Mouse (Mus musculus) cortical plate, adult 2 months (tissue): Measurements from ENCODE around the gene Plekha6. TPM values are rescaled to one million over a fixed set of nuclear protein-coding genes. Genes with fewer than 3 reads are reported as not detected.

Experiments used
- H3K27ac ChIP-seq: fragments of 200-500 bp; 2 replicates; pipeline ENCODE4 v1.5.1; 2012; ENCODE audit warnings: low read length, control low read depth, inconsistent platforms; ENCODE audit not compliant: insufficient read depth
- H3K4me1 ChIP-seq: fragments of 200-500 bp; 2 replicates; pipeline ENCODE4 v1.6.1; 2011; ENCODE audit warnings: low read length; ENCODE audit not compliant: control insufficient read depth, insufficient read depth
- H3K4me3 ChIP-seq: fragments of 200-500 bp; 2 replicates; pipeline ENCODE4 v1.5.1; 2011; ENCODE audit warnings: mild to moderate bottlenecking, low read length, control low read depth; ENCODE audit not compliant: insufficient read depth
- CTCF ChIP-seq: fragments of 200-500 bp; IDR thresholded peaks from 2 replicates; pipeline ENCODE4 v1.5.1; 2011; ENCODE audit warnings: mild to moderate bottlenecking, control low read depth, low read length; ENCODE audit not compliant: insufficient read depth; ENCODE audit errors: extremely low read depth
- POLR2A ChIP-seq: fragments of 200-500 bp; IDR thresholded peaks from 2 replicates; pipeline ENCODE4 v1.6.1; 2011; ENCODE audit warnings: mild to moderate bottlenecking, low read length, control low read depth; ENCODE audit not compliant: insufficient read depth; ENCODE audit errors: extremely low read depth
- polyA plus RNA-seq: library from polyadenylated mRNA; depleted of rRNA; stranded (reverse); fragments of >200 nt; gene quantifications from 2 replicates; pipeline ENCODE4 v1.2.3, GENCODE M21; 2012

The Plekha6 gene
- polyA plus RNA-seq, 1 experiment, result 83.2 TPM

DNA sequence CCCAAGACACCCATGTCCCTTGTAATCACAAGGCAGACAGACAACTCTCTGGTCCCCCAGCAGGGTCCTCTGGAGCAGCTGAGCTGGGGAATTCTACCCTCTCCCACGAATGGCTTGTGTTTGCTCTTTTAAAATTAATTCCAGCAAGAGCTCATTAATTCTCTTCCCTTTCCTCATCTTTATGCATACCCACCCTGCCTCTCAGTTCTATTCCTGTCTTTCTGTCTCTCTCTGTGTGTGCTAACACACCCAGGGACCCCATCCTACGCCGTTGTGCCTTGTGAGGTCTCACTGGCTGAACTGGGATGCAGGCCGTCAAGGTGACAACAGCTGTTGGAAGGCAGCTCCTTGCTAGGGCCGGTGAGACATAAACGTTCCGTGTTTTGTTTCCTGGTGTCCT is 35.7 kb downstream of the Plekha6 start:
- TF ChIP-seq CTCF (no peak), POLR2A (no peak)
- Histone ChIP-seq H3K27ac (no peak overlapping the region), H3K4me1 (peaks cover 5% of the 10 kb centered on the region)

GRCm38 (mm10) chr1:133201499-133201898 is 37.5 kb downstream of the Plekha6 start:
- TF ChIP-seq CTCF (no peak), POLR2A (no peak)

More for the DNA sequence above, 35.7 kb downstream of the Plekha6 start:
- H3K4me3 ChIP-seq, result no peak overlapping the region

GRCm38 (mm10) chr1:133203701-133204100 is 39.7 kb downstream of the Plekha6 start:
- no peak overlapping the region for H3K27ac ChIP-seq
- no peak overlapping the region for H3K4me3 ChIP-seq
- no peak for TF ChIP-seq POLR2A
- no peak for TF ChIP-seq CTCF
- H3K4me1 ChIP-seq, result peaks cover 3% of the 10 kb centered on the region

More at GRCm38 (mm10) chr1:133201499-133201898, 37.5 kb downstream of the Plekha6 start:
- Histone ChIP-seq H3K27ac (no peak overlapping the region), H3K4me1 (peaks cover 3% of the 10 kb centered on the region), H3K4me3 (no peak overlapping the region)

DNA sequence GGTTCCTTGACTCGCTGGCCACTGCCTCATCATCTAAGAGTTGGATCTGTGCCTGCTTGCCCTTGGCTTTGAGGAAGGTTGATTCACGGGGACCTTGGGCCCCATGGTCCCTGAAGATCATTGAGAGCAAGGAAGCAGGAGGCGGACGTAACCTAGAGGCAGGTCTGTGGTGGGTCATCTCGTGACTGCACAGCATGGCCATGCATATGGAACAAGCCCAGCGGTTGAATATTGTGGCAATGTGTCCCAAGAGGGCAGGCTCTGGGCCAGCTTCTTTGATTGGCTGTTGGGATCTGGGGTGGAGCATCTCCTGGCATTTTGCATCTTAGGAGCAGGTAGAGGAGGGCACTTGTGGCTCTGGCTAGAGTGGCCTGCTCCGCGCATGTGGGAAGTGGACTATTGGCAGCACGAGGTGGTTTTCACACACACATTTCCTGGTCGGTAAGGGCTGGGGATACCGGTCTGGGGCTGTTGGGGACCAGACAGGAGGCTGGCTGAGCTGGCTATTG is 40.4 kb downstream of the Plekha6 start:
- Histone ChIP-seq H3K4me1 (peaks cover 5% of the 10 kb centered on the region), H3K4me3 (no peak overlapping the region), H3K27ac (no peak overlapping the region)
- TF ChIP-seq POLR2A (no peak), CTCF (no peak)

DNA sequence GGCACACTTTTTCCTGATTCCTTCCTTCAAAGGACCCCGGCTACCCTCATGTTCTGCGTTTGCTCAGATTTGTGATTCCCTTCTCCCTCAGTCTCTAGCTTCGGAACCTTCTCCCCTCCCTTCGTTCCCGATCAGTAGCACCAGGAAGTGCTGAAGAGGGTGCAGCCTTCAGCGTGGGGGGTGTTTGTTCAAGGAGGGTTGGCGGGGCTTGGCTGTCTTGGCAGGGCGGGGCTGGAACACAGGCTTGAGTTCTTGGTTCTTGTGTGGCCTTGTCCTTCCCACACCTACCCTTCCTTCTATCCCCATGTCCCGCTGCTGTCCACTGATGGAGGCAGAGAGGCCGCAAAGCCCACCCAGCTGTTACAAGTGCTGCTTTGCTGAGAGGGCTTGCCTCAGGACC is 41.0 kb downstream of the Plekha6 start:
- peaks cover 4% of the 10 kb centered on the region for H3K4me1 ChIP-seq
- no peak for TF ChIP-seq POLR2A
- no peak for TF ChIP-seq CTCF
- H3K4me3 ChIP-seq, result no peak overlapping the region
- H3K27ac ChIP-seq, result no peak overlapping the region

- peaks cover 10% of the 10 kb centered on the region for H3K4me1 ChIP-seq
- H3K4me3 ChIP-seq, result no peak overlapping the region
- no peak overlapping the region for H3K27ac ChIP-seq
- TF ChIP-seq POLR2A (no peak), CTCF (no peak)
These were observed 44.2 kb downstream of the Plekha6 start for GRCm38 (mm10) chr1:133208086-133208815.

DNA sequence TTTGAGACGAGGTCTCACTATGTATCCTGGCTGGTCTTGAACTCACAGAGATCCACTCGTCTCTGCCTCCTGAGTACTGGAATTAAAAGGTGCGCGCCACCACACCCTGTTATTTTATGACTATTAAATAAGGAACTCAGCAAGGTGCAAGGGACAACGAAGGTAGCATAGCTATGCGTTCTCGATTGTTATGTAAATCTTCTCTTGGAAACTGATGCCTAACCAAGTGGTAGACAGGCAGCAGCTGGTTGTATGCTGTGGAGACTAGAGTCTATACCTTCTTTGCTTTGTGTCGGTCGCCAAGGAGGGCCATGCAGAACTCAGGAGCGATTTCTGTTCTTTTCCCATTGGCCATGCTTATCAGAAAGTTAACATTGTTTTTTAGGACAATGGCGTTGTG is 45.0 kb downstream of the Plekha6 start:
- Histone ChIP-seq H3K27ac (no peak overlapping the region), H3K4me1 (peaks cover 10% of the 10 kb centered on the region), H3K4me3 (no peak overlapping the region)
- TF ChIP-seq POLR2A (no peak), CTCF (no peak)

GRCm38 (mm10) chr1:133209482-133209881 is 45.5 kb downstream of the Plekha6 start:
- Histone ChIP-seq H3K4me3 (no peak overlapping the region), H3K27ac (no peak overlapping the region)
- no peak for TF ChIP-seq POLR2A
- TF ChIP-seq CTCF, result no peak

GRCm38 (mm10) chr1:133209901-133210516 is 46.0 kb downstream of the Plekha6 start:
- no peak overlapping the region for H3K27ac ChIP-seq
- peak; percentile 36; the same call in 1 of the 2 replicates for TF ChIP-seq POLR2A
- TF ChIP-seq CTCF, result no peak
- H3K4me3 ChIP-seq, result no peak overlapping the region

More at GRCm38 (mm10) chr1:133209482-133209881, 45.5 kb downstream of the Plekha6 start:
- H3K4me1 ChIP-seq, result peaks cover 10% of the 10 kb centered on the region

More at GRCm38 (mm10) chr1:133209901-133210516, 46.0 kb downstream of the Plekha6 start:
- H3K4me1 ChIP-seq, result peaks cover 10% of the 10 kb centered on the region
